Mouse (Mus musculus) bone marrow macrophage, adult 2 months (primary cell): ENCODE data around the gene Ankrd33b. TPM values are rescaled to one million over a fixed set of nuclear protein-coding genes. Genes with fewer than 3 reads are reported as not detected.
A peak's percentile ranks its signal among the peaks of the same experiment; 100 is the strongest.

Experiments used
- H3K27ac ChIP-seq: 2 replicates; pipeline ENCODE4 v1.5.1; 2012; ENCODE audit warnings: low read depth, low read length; ENCODE audit not compliant: insufficient read depth
- H3K4me1 ChIP-seq: 2 replicates; pipeline ENCODE4 v1.6.1; 2012; ENCODE audit warnings: low read length; ENCODE audit not compliant: control insufficient read depth, insufficient read depth
- H3K4me3 ChIP-seq: 2 replicates; pipeline ENCODE4 v1.5.1; 2012; ENCODE audit warnings: mild to moderate bottlenecking, low read length, moderate library complexity; ENCODE audit not compliant: insufficient read depth
- CTCF ChIP-seq: IDR thresholded peaks from 2 replicates; pipeline ENCODE4 v1.5.1; 2012; ENCODE audit warnings: low read depth, mild to moderate bottlenecking, low read length, moderate library complexity
- POLR2A ChIP-seq: IDR thresholded peaks from 2 replicates; pipeline ENCODE4 v1.6.1; 2012; ENCODE audit warnings: mild to moderate bottlenecking, low read depth, low read length, borderline replicate concordance
- polyA plus RNA-seq: library from polyadenylated mRNA; stranded (reverse); fragments of >200 nt; gene quantifications from 2 replicates; pipeline ENCODE4 v1.2.4, GENCODE M21; 2012; ENCODE audit not compliant: missing spikeins, insufficient read depth, insufficient read length

The Ankrd33b gene
- polyA plus RNA-seq, 1 experiment: 7.8 TPM

GRCm38 (mm10) chr15:31251189-31251588, 116.3 kb downstream of the Ankrd33b start:
- TF ChIP-seq POLR2A (no peak), CTCF (no peak)
- Histone ChIP-seq H3K4me3 (no peak overlapping the region), H3K4me1 (peaks cover 22% of the 10 kb centered on the region), H3K27ac (no peak overlapping the region)

GRCm38 (mm10) chr15:31250676-31251075, 116.8 kb downstream of the Ankrd33b start:
- Histone ChIP-seq H3K27ac (no peak overlapping the region), H3K4me3 (no peak overlapping the region), H3K4me1 (peaks cover 22% of the 10 kb centered on the region)
- TF ChIP-seq POLR2A (no peak), CTCF (no peak)

GRCm38 (mm10) chr15:31250027-31250426, 117.5 kb downstream of the Ankrd33b start:
- Histone ChIP-seq H3K4me3 (no peak overlapping the region), H3K4me1 (peaks cover 22% of the 10 kb centered on the region), H3K27ac (no peak overlapping the region)
- no peak for TF ChIP-seq POLR2A
- TF ChIP-seq CTCF: no peak

- Histone ChIP-seq H3K27ac (peak overlapping the region; percentile 8), H3K4me3 (no peak overlapping the region), H3K4me1 (peaks cover 22% of the 10 kb centered on the region)
- TF ChIP-seq POLR2A (no peak), CTCF (no peak)
These were observed 118.6 kb downstream of the Ankrd33b start for GRCm38 (mm10) chr15:31248882-31249281.

GRCm38 (mm10) chr15:31247035-31247434, 120.5 kb downstream of the Ankrd33b start:
- H3K4me1 ChIP-seq: peaks cover 22% of the 10 kb centered on the region
- no peak for TF ChIP-seq POLR2A
- no peak for TF ChIP-seq CTCF

GRCm38 (mm10) chr15:31245934-31246333, 121.6 kb downstream of the Ankrd33b start:
- no peak overlapping the region for H3K4me3 ChIP-seq
- no peak for TF ChIP-seq POLR2A
- no peak for TF ChIP-seq CTCF
- H3K4me1 ChIP-seq: peaks cover 22% of the 10 kb centered on the region
- no peak overlapping the region for H3K27ac ChIP-seq

More at GRCm38 (mm10) chr15:31247035-31247434, 120.5 kb downstream of the Ankrd33b start:
- H3K4me3 ChIP-seq: no peak overlapping the region
- H3K27ac ChIP-seq: no peak overlapping the region

GRCm38 (mm10) chr15:31244696-31245445, 122.7 kb downstream of the Ankrd33b start:
- Histone ChIP-seq H3K27ac (no peak overlapping the region), H3K4me1 (peaks cover 16% of the 10 kb centered on the region), H3K4me3 (no peak overlapping the region)
- no peak for TF ChIP-seq POLR2A
- no peak for TF ChIP-seq CTCF

GRCm38 (mm10) chr15:31243260-31243659, 124.3 kb downstream of the Ankrd33b start:
- TF ChIP-seq POLR2A (no peak), CTCF (no peak)
- no peak overlapping the region for H3K27ac ChIP-seq
- H3K4me3 ChIP-seq: no peak overlapping the region
- peaks cover 3% of the 10 kb centered on the region for H3K4me1 ChIP-seq

Other genes starting within 250 kb of the Ankrd33b start
- gene Dap, start 143.4 kb downstream of the Ankrd33b start, polyA plus RNA-seq: 121 and 132 TPM in 2 replicates
- 6.0 and 6.8 TPM in 2 replicates for gene Ropn1l, start 86.0 kb upstream of the Ankrd33b start, polyA plus RNA-seq
- gene March6, start 163.3 kb upstream of the Ankrd33b start, polyA plus RNA-seq: 40.7 and 42.2 TPM in 2 replicates
- gene Cmbl, start 197.7 kb upstream of the Ankrd33b start, polyA plus RNA-seq: 4.2 and 6.0 TPM in 2 replicates
- gene Cct5, start 234.1 kb upstream of the Ankrd33b start, polyA plus RNA-seq: 135 and 148 TPM in 2 replicates
- gene Fam173b, start 234.1 kb upstream of the Ankrd33b start, polyA plus RNA-seq: 14.4 and 17.3 TPM in 2 replicates